Mouse (Mus musculus): ENCODE measurements around the gene Bclaf1. TPM values are rescaled to one million over a fixed set of nuclear protein-coding genes. Genes with fewer than 3 reads are reported as not detected.

Gene Bclaf1
- total RNA-seq, 2 experiments from 2014 or later = 85.0 to 101 TPM

Small RNAs within 50 kb of the gene (microRNA-seq; reads per million reads assigned to microRNA genes)
- not detected for gene Mir6413

Other genes with a start within 250 kb of the Bclaf1 start
- 1 to 10 TPM; 2.2 to 2.5 TPM for gene Map7, start 164.0 kb upstream of the Bclaf1 start, total RNA-seq (2021)
- 1 to 10 TPM; 1.8 to 2.4 TPM for gene Mtfr2, start 35.3 kb downstream of the Bclaf1 start, total RNA-seq (2021)